Mouse (Mus musculus) neural tube, embryonic 14.5 days (tissue): ENCODE data around the gene Rerg. TPM values are rescaled to one million over a fixed set of nuclear protein-coding genes. Genes with fewer than 3 reads are reported as not detected.

ENCODE experiments used
- ATAC-seq: fragments of 200-750 bp; cut with Nextera tagmentation; 2 replicates; pipeline ENCODE4 v1.8.0; 2017; ENCODE audit warnings: low read depth, mild to moderate bottlenecking, moderate TSS enrichment, moderate library complexity
- H3K27ac ChIP-seq: fragments of 300-500 bp; sonication (generic); 2 replicates; pipeline ENCODE4 v1.5.1; 2014; ENCODE audit warnings: low read depth, mild to moderate bottlenecking, control low read depth, low read length, moderate library complexity, mixed read lengths
- H3K27me3 ChIP-seq: fragments of 300-500 bp; sonication (generic); 2 replicates; pipeline ENCODE4 v1.6.1; 2014; ENCODE audit warnings: low read length; ENCODE audit not compliant: control insufficient read depth, insufficient read depth
- H3K36me3 ChIP-seq: fragments of 300-500 bp; sonication (generic); 2 replicates; pipeline ENCODE4 v1.6.1; 2014; ENCODE audit warnings: low read length, mixed read lengths; ENCODE audit not compliant: control insufficient read depth, insufficient read depth
- H3K4me1 ChIP-seq: fragments of 300-500 bp; sonication (generic); 2 replicates; pipeline ENCODE4 v1.6.1; 2014; ENCODE audit warnings: low read length; ENCODE audit not compliant: control insufficient read depth, insufficient read depth
- H3K4me2 ChIP-seq: fragments of 300-500 bp; sonication (generic); 2 replicates; pipeline ENCODE4 v1.6.1; 2014; ENCODE audit warnings: mild to moderate bottlenecking, low read depth, low read length, control low read depth
- H3K4me3 ChIP-seq: fragments of 300-500 bp; sonication (generic); 2 replicates; pipeline ENCODE4 v1.5.1; 2014; ENCODE audit warnings: low read depth, low read length, control low read depth, mixed read lengths
- H3K9ac ChIP-seq: fragments of 300-500 bp; sonication (generic); replicated peaks from 2 replicates; pipeline ENCODE4 v1.6.1; 2014; ENCODE audit warnings: low read depth, mild to moderate bottlenecking, control low read depth, low read length, mixed read lengths
- H3K9me3 ChIP-seq: fragments of 300-500 bp; sonication (generic); 2 replicates; pipeline ENCODE4 v1.6.1; 2016; ENCODE audit warnings: low read length; ENCODE audit not compliant: control insufficient read depth
- WGBS: fragments of 180-500 bp; shearing (Covaris S2); extraction: QIAGEN DNeasy Blood & Tissue Kit; methylation state at CpG from one replicate; pipeline ENCODE4 v1.1.7; 2014; 5-methylcytosine and 5-hydroxymethylcytosine counted together
- polyA plus RNA-seq: library from polyadenylated mRNA; unstranded; fragments of >200 nt; fragmentation: Nextera tagmentation; extraction: Ambion mirVana; gene quantifications from 2 replicates; pipeline ENCODE4 v1.2.1, GENCODE M21; 2014

Gene Rerg
- polyA plus RNA-seq, 1 experiment from 2014 or later: 8.5 TPM

GRCm38 (mm10) chr6:137025461-137025860, 144.8 kb downstream of the Rerg start:
- 78% methylated on average over 5 of the region's 5 CpGs for WGBS
- H3K9ac ChIP-seq: no peak overlapping the region
- ATAC-seq: no peak

DNA sequence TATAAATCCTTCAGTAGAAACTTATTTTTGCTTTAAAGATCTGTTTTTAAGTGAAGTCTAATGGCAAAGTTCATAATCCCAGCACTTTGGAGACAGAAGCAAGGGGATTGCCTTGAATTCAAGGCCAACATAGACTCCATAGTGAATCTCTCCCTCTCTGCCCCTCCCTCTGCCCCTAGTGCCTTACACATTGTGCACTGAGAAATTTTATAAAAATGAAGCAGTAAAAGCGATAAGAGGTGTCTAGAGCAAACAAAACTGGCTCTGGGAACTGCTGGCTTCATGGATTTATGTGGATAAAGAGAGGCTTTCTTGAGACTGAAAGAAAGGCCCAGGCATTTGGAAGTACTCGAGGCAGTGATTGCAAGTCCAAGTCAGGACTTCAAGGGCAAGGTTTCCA, 145.8 kb downstream of the Rerg start:
- WGBS: 89% methylated on average over 2 of the region's 2 CpGs
- H3K27ac ChIP-seq: no peak overlapping the region
- H3K4me2 ChIP-seq: no peak overlapping the region
- H3K4me3 ChIP-seq: no peak overlapping the region
- H3K27me3 ChIP-seq: no peaks in the 10 kb centered on the region
- H3K9me3 ChIP-seq: no peaks in the 10 kb centered on the region
- H3K36me3 ChIP-seq: no peaks in the 10 kb centered on the region
- ATAC-seq: no peak
- H3K4me1 ChIP-seq: no peaks in the 10 kb centered on the region
- no peak overlapping the region for H3K9ac ChIP-seq

More at GRCm38 (mm10) chr6:137025461-137025860, 144.8 kb downstream of the Rerg start:
- Histone ChIP-seq H3K27ac (no peak overlapping the region), H3K4me2 (no peak overlapping the region), H3K4me1 (no peaks in the 10 kb centered on the region), H3K36me3 (no peaks in the 10 kb centered on the region), H3K27me3 (no peaks in the 10 kb centered on the region), H3K9me3 (no peaks in the 10 kb centered on the region), H3K4me3 (no peak overlapping the region)

DNA sequence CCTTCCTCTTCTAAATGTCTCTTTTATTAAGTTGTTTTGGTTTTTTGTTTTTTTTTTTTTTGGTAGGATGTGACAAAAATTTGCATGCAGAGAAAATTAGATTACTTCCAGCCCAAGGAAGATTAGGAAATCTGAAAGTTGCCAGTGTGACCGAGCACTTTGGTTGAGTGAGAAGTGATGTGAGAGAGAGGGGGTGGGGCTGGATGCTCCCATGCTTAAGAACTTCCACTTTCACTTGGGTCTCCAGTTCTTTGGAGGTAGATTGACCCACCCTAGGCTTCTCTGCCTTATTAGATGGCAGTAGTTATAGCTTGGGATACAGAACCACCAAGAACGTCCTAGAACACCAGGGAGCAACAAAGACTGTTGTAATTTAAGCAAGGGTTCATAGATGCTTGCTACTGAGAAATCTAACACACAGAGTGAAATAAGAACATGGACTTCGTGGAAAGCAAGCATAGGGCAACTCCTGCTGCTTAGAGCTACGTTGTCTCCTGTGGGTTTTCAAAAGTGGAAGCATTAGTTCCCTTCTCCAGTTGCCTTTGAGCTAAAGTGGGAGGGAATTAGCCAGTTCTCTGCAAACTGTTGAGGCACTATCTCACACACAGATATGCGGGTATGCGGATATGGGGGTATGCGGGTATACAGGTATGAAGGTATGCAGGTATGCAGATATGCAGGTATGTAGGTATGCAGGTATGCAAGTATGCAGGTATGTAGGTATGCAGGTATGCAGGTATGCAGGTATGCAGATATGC, 152.9 kb downstream of the Rerg start:
- ATAC-seq: no peak
- Histone ChIP-seq H3K27me3 (no peaks in the 10 kb centered on the region), H3K36me3 (no peaks in the 10 kb centered on the region), H3K4me1 (no peaks in the 10 kb centered on the region), H3K4me3 (no peak overlapping the region), H3K27ac (no peak overlapping the region), H3K4me2 (no peak overlapping the region), H3K9me3 (no peaks in the 10 kb centered on the region), H3K9ac (no peak overlapping the region)
- 91% methylated on average over 7 of the region's 7 CpGs for WGBS

- Histone ChIP-seq H3K4me1 (no peaks in the 10 kb centered on the region), H3K4me3 (no peak overlapping the region), H3K9ac (no peak overlapping the region), H3K27me3 (no peaks in the 10 kb centered on the region), H3K9me3 (no peaks in the 10 kb centered on the region), H3K4me2 (no peak overlapping the region), H3K36me3 (no peaks in the 10 kb centered on the region), H3K27ac (no peak overlapping the region)
- 70% methylated on average over 6 of the region's 6 CpGs for WGBS
- no peak for ATAC-seq
Measured at GRCm38 (mm10) chr6:137014346-137014745, 156.0 kb downstream of the Rerg start.

GRCm38 (mm10) chr6:137011187-137011586, 159.1 kb downstream of the Rerg start:
- no peak overlapping the region for H3K27ac ChIP-seq
- no peaks in the 10 kb centered on the region for H3K9me3 ChIP-seq
- ATAC-seq: no peak
- H3K27me3 ChIP-seq: no peaks in the 10 kb centered on the region
- H3K36me3 ChIP-seq: no peaks in the 10 kb centered on the region
- no peak overlapping the region for H3K4me3 ChIP-seq
- H3K4me1 ChIP-seq: no peaks in the 10 kb centered on the region
- no peak overlapping the region for H3K9ac ChIP-seq
- WGBS: 93% methylated on average over 5 of the region's 5 CpGs
- no peak overlapping the region for H3K4me2 ChIP-seq

Other genes with a start within 250 kb of the Rerg start
- not detected in 2 replicates for gene Erp27, start 248.3 kb downstream of the Rerg start, polyA plus RNA-seq
- not detected in 2 replicates for gene Pde6h, start 246.7 kb downstream of the Rerg start, polyA plus RNA-seq
- 6.9 and 15.6 TPM in 2 replicates for gene Arhgdib, start 228.6 kb downstream of the Rerg start, polyA plus RNA-seq
- gene Ptpro, start 81.8 kb upstream of the Rerg start, polyA plus RNA-seq: 56.4 and 70.5 TPM in 2 replicates